Mouse (Mus musculus): ENCODE measurements at regions not wholly inside any gene's neighbourhood (a gene's known extent, or its start where the extent isn't known, plus 50 kb on each side); places are given as distances from the start of the nearest gene placed in this dataset.

DNA sequence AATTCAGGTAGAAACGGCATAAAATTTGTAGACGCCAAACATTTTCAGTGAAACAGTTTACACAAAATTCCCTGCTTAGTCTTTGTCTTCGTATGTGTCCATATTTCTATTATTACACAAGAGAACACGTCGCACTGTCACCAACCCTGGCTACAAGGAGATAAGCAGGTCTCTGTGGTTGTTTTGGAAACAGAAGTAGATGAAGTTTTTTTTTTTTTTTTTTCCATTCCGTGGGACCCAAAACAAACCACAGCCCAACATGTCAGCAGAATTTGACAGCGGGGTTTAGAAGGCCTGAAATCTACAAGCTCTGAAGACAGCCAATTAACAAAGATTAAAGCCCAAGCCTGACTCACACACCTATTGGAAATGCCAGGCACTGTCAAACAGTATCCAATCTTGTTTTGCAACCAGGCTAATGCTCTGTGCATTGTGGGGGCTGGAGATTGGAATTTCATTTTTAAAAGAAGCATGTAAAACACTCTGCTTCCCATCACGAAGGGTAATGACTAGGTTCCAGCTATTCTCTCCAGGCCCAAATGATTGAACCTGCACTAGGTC lies 428.5 kb upstream of the Btbd3 start:
- DNase-seq (ENCODE audit: low spot score in 2 of 2), result no peak

GRCm38 (mm10) chr2:137821344-137821916 lies 434.9 kb upstream of the Btbd3 start:
- no peak for DNase-seq (ENCODE audit: low spot score in 2 of 2)

DNA sequence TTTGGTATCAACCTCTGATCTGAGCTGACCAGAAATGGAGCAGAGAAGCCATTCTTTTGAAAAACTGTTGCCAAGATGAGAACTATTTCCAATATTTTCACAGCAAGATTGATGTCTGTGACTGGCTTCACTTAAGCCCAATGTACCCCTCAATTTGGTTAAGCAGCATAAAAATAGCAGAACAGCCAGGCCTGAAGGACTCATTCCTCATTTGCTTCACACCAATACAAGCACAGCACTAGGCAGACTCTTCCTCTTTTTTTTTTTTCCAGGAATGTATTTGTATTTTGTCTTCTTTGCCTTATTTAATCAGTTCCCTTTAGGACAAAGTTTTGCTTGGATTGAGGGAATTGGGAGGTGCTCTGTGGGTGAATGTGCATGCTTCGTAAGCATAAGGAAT lies 441.4 kb upstream of the Btbd3 start:
- DNase-seq (ENCODE audit: low spot score in 2 of 2), result no peak

DNA sequence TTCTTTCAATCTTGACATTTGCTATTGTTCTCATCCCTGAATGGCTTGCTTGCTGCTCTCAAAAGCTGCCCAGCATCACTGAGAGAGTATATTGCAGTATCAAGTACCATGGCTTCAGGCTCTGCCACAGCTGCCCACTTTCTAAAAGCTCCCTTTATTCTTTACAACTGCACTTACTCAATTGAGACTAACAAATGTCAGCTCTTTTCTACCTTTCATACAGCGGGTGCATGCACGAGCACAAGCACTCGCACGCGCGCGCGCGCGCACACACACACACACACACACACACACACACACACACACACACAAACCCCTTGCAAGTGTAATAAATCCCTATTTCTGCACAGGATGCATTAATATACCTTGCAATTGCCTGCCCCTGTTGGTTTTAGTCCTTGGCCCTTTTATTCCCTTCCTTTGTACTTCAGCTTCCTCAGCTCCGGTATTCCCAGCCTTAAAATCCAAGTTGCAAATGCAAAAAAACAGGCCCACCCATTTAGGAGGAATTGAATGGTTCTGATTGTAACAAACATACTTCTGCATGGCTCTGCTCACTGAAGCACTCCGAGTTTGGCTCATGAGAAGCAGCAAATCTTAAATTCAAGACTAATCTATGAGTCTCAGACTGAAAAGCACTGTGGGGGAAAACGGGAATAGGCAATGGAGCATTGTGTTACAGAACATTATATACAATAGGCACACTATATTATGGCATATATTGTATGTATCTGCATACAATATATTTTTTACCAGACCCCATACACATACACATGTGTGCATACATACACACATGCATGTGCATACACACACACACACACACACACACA lies 447.7 kb upstream of the Btbd3 start:
- no peak for DNase-seq (ENCODE audit: low spot score in 2 of 2)

GRCm38 (mm10) chr2:137807594-137808295 lies 448.6 kb upstream of the Btbd3 start:
- no peak for DNase-seq (ENCODE audit: low spot score in 2 of 2)

DNA sequence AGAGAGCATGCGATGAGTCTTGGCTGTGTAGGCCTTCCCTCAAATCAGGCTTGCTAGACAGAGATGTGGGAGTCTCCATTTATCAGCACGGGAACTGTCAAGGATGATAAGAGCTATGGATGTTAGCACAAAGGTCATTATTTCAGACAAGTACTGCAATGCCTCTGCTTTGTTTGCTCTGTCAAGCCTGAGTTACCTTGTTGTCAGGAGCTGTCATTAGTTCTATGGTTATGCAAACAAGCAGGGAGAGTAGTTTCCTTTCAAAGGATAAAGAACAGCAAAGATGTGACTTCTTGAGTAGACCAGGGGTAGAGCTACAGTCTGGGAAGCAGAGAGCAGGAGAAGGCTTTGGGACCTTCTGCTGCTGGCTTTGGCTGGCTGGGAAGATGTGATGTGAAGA lies 461.5 kb upstream of the Btbd3 start:
- DNase-seq (ENCODE audit: low spot score in 2 of 2), result no peak

DNA sequence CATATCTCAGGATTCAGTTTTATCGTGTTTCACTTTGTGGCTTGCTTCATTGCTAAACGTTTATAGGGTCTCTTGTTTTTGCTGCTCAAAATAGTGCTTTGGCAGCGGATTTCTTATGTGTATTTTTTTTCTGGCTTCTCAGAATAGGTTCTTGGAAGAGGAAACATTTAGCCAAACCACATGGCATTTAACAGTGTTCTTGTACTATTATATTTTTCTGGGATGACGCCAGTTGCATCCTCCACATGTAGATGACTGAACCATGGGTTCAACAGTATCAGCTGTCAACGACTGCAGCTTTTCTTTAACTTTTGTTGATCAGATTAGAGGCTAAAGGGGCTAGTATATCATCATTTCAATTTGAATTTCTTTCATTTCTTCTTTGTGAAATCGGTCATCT lies 472.3 kb upstream of the Btbd3 start:
- no peak for DNase-seq (ENCODE audit: low spot score in 2 of 2)

- no peak for DNase-seq (ENCODE audit: low spot score in 2 of 2)
Measured at GRCm38 (mm10) chr2:137777430-137777829, 478.9 kb upstream of the Btbd3 start.

DNA sequence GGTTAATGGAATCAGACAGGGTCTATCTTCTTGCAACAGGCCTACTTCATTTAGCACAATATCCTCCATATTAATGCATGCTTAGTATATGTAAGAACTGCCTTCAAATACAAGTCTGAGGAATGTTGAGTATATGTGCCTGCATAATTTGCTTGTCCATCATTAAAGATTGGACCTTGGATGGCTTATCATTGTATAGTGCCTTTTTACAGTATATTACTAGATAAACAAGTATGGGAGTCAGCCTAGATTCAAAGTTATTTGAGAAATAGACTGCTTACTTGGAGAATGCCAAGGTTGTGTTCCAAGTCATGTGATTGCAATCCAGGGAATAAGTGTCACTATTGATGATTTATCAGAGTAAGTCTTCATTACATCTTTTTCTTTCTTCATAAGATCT lies 491.6 kb upstream of the Btbd3 start:
- DNase-seq (ENCODE audit: low spot score in 2 of 2), result no peak

- no peak for DNase-seq (ENCODE audit: low spot score in 2 of 2)
Measured at GRCm38 (mm10) chr2:137759455-137759854, 496.9 kb upstream of the Btbd3 start.

- no peak for DNase-seq (ENCODE audit: low spot score in 2 of 2)
Measured at GRCm38 (mm10) chr2:137758389-137758788, 498.0 kb upstream of the Btbd3 start.

- DNase-seq (ENCODE audit: low spot score in 2 of 2), result no peak
Measured at GRCm38 (mm10) chr2:137757231-137758212, 498.8 kb upstream of the Btbd3 start.

DNA sequence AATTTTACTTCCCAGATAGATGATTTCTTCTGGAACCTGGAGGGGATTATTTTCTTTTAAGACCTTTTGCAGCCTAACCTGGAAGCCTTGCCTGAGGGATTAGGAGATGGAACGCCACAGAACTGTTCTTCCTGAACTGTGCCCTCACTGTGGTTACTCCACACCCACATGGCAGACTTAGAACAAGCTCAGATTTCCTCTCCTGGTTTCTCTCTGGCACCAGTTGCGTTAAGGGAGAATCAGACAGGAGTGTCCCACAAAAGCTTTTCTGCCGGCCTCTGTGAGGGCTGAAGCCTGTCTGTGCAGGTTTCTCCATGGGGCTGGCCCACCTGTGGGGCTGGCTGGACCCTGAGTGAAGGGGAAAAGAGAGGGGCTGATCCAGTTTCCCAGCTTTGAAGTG lies 500.1 kb upstream of the Btbd3 start:
- no peak for DNase-seq (ENCODE audit: low spot score in 2 of 2)

DNA sequence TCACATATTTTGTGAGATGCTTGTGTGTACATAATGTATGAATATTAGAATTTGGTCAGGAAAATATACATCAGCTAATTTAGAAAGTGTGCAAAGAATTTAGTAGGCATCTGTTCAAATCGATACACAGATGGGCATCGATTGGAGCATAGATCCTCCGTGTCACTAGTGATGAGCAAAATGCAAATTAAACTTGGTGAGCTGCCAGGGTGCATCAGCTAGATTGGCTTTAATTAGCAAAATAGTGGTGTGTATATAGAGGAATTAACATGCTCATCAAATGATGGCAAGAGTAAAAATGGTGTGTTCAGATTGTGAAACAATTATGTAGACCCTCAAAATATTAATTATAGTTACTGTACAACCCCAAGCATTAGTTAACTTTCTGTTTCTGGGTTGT lies 501.9 kb upstream of the Btbd3 start:
- DNase-seq (ENCODE audit: low spot score in 2 of 2), result no peak

DNA sequence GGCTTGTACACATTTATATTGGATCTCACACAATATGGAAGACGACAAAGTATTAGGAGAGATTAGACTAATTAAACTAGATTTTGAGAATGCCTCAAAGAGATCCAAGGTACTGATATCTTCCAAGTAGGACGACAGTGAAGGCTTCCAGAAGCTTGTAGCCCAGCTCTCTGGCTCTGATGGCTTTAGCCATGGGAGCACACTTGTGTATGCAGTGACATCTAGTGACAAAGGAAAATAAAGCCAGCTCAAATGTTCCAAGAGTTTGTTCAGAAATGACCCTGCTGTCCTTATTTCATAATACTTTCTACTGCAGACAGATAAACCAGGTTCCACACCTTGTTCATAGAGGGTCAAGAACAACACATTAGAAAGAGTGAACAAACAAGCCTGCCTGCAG lies 524.0 kb upstream of the Btbd3 start:
- no peak for DNase-seq (ENCODE audit: low spot score in 2 of 2)

- DNase-seq (ENCODE audit: low spot score in 2 of 2), result no peak
Measured at GRCm38 (mm10) chr2:137730472-137730931, 525.9 kb upstream of the Btbd3 start.

DNA sequence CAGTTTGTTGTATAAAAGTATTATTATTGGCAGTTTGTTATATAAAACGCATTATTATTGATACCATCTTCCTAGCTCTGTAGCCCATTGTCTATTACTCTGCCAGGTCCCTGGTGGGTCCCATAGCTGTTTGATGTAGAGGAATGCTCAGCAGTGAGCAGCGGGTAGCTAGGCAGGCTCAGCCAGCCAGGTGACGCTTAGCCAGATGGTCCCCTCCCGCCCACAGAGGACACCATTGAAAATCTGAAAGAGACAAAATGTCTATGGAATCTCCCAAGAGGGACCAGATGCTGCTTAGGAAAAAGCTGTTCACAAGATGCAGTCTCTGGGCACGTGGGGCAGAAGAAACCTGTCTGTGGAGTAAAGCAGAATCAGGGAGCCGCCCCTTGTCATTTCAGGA lies 526.5 kb upstream of the Btbd3 start:
- DNase-seq (ENCODE audit: low spot score in 2 of 2), result no peak

- no peak for DNase-seq (ENCODE audit: low spot score in 2 of 2)
Measured at GRCm38 (mm10) chr2:137729207-137729606, 527.2 kb upstream of the Btbd3 start.

DNA sequence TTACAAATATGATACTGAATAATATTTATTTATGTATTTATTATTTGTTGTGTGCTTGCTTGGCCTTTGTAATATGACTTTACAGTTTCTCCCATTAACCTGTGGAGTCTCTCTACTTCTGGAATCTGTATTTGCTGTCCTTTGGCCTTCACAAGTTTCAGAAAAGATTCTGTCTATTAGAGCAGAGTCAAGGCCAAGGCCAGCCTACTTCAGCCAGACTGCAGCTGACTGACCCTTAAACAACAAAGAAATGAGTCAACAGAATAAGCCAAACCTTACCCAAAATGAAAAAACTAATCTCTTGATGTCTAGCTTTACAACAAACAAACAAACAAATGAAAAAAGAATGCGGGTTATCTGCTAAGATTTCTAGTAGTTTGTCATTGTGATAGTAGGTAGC lies 532.7 kb upstream of the Btbd3 start:
- DNase-seq (ENCODE audit: low spot score in 2 of 2), result no peak

- DNase-seq (ENCODE audit: low spot score in 2 of 2), result no peak
Measured at GRCm38 (mm10) chr2:137721767-137722424, 534.5 kb upstream of the Btbd3 start.

All from adrenal gland, postnatal 4 days (tissue).